Mouse (Mus musculus) erythroblast, embryonic 14.5 days (primary cell): Measurements from ENCODE around the gene Palb2. TPM values are rescaled to one million over a fixed set of nuclear protein-coding genes. Genes with fewer than 3 reads are reported as not detected.

Experiments
- H3K27me3 ChIP-seq: 2 replicates; pipeline ENCODE4 v1.6.1; 2012; ENCODE audit warnings: inconsistent platforms; ENCODE audit not compliant: control insufficient read depth
- H3K36me3 ChIP-seq: 2 replicates; pipeline ENCODE4 v1.6.1; 2012; ENCODE audit warnings: mild to moderate bottlenecking, inconsistent platforms; ENCODE audit not compliant: control insufficient read depth
- H3K4me1 ChIP-seq: 2 replicates; pipeline ENCODE4 v1.6.1; 2012; ENCODE audit warnings: inconsistent platforms; ENCODE audit not compliant: control insufficient read depth
- H3K4me3 ChIP-seq: replicated peaks from 2 replicates; pipeline ENCODE3; 2012; ENCODE audit warnings: moderate library complexity, mild to moderate bottlenecking, inconsistent platforms
- H3K9me3 ChIP-seq: 2 replicates; pipeline ENCODE4 v1.6.1; 2012; ENCODE audit warnings: low read length, inconsistent platforms, mixed read lengths; ENCODE audit not compliant: control insufficient read depth
- GATA1 ChIP-seq: IDR thresholded peaks from 2 replicates; pipeline ENCODE4 v1.6.1; 2012; ENCODE audit warnings: low read length, inconsistent platforms, mixed read lengths
- TAL1 ChIP-seq: IDR thresholded peaks from 3 replicates; pipeline ENCODE4 v1.6.1; 2012; ENCODE audit warnings: low read length, inconsistent platforms, mixed read lengths
- polyA plus RNA-seq: library from polyadenylated mRNA; stranded (reverse); fragments of >175 nt; gene quantifications from 2 replicates; pipeline ENCODE4 v1.2.3, GENCODE M21; 2012

Palb2 gene
- 0.18 and 0.21 TPM in 2 replicates for polyA plus RNA-seq

DNA sequence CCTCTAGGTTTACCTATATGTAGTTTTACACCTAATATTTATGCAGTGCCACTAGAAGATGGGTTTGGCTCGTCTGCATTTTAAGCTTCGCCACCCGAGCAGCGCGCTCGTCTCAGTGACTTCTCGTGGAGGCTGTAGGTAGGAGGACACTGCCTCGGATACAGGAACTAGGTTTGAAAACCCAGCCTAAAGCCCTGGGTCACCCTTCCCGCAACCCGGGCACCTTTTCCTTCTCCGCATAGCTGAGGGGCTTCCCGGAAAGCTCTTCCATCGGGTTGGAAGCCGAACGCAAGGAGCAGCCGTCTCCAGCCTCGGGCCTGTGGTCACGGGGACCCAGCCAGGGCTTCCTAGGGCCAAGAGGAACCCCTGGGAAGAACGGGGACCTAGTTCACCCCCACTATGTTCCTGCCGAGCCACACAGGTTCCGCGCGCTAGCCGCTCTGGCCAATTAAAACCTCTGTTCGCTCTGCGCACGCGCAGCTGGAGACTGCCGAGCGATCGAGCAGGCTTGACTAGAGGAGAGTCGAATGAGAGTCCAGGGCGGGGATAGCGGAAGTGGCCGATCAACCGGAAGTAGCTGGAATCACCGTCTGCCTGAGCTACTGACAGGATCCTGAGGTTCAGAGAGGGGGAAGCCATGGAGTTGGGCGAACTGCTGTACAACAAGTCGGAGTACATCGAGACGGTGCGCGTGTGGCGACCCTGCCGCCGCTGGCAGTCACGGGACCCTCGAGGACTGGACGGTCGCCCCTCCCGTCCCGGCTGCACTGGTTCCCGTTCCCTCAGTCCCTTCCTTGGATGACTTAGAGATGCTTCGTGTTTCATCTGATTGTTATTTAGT, at the start of gene Palb2, which contains the start of gene Dctn5:
TSS of gene Palb2 (minus strand) at position 489 of the 841 bp plus-strand sequence.
TSS of gene Dctn5 (plus strand) at position 545 of the 841 bp plus-strand sequence.
- Histone ChIP-seq H3K4me3 (peak within 1 kb of the TSS; percentile 74), H3K4me1 (peaks cover 21% of the 10 kb centered on the region), H3K9me3 (no peaks in the 10 kb centered on the region), H3K36me3 (peaks cover 64% of the 10 kb centered on the region), H3K27me3 (no peaks in the 10 kb centered on the region)
- TF ChIP-seq GATA1: no peak
- TF ChIP-seq TAL1: no peak

DNA sequence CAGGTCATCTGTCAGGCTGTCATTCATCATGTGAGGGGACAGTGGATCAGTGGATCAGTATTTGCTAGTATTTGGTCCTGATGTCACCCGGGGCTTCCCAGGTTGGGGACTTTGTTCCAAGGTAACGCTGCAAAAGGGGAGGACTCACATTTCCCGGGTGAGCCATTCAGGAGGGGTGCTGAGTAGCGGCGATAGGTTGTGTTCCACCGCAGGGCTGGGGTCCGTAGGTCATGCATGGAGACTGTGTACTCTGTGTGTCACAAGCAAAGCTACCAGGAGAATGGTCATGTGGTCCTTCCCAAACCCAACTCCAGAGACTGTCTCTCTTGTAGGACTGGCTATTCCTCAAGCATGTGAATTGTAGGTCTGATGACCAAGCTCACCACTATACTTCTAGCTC, 47.9 kb upstream of the Palb2 start:
- Histone ChIP-seq H3K4me3 (no peak overlapping the region), H3K4me1 (no peaks in the 10 kb centered on the region), H3K9me3 (no peaks in the 10 kb centered on the region), H3K27me3 (peaks cover 6% of the 10 kb centered on the region), H3K36me3 (no peaks in the 10 kb centered on the region)
- TF ChIP-seq GATA1: no peak
- no peak for TF ChIP-seq TAL1

DNA sequence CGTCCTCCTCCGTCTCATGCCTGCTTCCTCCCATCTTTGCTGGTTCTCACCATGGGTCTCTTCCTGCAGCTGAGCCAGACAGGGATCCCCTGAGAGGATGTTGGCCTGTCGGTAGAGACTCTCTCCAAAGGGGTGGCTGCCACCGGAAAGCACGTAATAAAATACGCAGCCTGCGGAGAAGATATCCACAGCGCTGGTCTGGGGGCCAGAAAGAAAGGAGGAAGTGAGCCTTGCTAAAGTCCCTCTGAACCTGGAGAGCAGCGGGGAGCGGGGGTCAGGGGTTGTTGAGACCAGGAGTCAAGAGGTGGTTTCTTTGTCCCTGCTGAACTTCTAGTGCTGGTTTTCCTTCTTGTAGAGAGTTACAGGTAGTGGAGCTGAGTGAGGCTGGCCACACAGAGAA, 38.8 kb upstream of the Palb2 start:
- Histone ChIP-seq H3K36me3 (peaks cover 52% of the 10 kb centered on the region), H3K4me1 (peaks cover 2% of the 10 kb centered on the region), H3K27me3 (no peaks in the 10 kb centered on the region; the same call in 1 of the 2 replicates), H3K9me3 (no peaks in the 10 kb centered on the region), H3K4me3 (no peak overlapping the region)
- TF ChIP-seq TAL1 (no peak), GATA1 (no peak)

DNA sequence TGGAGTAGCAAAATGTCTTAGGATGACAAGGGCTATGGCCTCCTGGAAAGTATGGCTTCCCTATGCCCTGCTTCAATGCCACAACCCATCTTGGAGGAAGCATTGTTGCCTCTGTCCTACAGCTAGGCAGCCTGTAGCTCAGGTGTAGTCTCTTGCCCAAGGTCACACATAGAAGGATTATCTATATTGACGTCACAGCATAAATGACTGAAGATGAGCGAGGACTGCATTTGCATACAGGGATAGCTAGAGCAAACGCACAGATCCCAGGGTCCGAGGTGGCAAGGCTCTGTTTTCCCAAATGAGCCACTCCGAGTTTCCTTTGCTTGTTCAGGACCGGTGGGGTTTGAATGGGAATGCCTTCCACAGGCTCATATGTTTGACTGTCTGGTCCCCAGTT, 37.9 kb upstream of the Palb2 start:
- Histone ChIP-seq H3K4me3 (no peak overlapping the region), H3K27me3 (no peaks in the 10 kb centered on the region; the same call in 1 of the 2 replicates), H3K4me1 (peaks cover 7% of the 10 kb centered on the region), H3K36me3 (peaks cover 61% of the 10 kb centered on the region), H3K9me3 (no peaks in the 10 kb centered on the region)
- TF ChIP-seq TAL1 (no peak), GATA1 (no peak)

DNA sequence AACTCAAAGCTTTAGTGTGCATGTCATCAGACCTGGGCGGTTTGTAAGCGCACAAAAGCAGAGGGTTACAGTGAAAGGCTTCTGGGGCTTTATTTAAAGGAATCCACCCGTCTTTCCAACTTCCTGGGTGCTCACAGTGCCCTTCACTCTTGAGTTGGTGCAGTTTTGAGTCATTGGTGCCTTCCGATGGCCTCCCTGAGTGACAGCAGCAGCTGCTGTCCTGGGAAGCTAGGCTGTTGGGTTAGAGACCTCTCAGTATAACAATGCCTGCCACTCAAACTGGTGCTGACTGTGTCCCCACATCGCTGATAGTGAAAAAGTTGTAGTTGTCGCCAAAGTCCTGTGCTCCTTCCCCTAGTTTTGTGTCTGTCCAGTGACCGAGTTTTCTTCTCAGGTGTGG, 34.4 kb upstream of the Palb2 start:
- Histone ChIP-seq H3K9me3 (no peaks in the 10 kb centered on the region), H3K27me3 (no peaks in the 10 kb centered on the region; the same call in 1 of the 2 replicates), H3K4me3 (no peak overlapping the region), H3K36me3 (peaks cover 96% of the 10 kb centered on the region), H3K4me1 (peaks cover 35% of the 10 kb centered on the region)
- TF ChIP-seq GATA1 (no peak), TAL1 (no peak)

DNA sequence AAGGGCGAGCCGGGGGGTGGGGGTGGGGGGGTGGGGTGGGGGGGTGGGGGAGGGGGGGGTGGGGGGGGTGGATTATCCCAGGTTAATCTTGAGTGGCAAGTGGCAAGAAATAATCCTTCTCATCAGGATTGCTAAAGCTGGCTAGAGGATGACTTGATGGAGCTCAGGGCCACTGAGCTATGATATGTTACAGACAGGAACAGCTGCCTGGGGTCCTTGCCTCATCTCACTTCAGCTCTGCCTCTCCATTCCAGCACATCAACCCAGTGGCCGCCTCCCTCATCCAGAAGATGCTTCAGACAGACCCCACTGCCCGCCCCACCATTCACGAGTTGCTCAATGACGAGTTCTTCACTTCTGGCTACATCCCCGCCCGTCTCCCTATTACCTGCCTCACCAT, 31.0 kb upstream of the Palb2 start:
- Histone ChIP-seq H3K9me3 (peaks cover 2% of the 10 kb centered on the region; the same call in 1 of the 2 replicates), H3K4me3 (no peak overlapping the region), H3K27me3 (no peaks in the 10 kb centered on the region), H3K36me3 (peaks cover 91% of the 10 kb centered on the region), H3K4me1 (peaks cover 54% of the 10 kb centered on the region)
- TF ChIP-seq GATA1 (no peak), TAL1 (no peak)

DNA sequence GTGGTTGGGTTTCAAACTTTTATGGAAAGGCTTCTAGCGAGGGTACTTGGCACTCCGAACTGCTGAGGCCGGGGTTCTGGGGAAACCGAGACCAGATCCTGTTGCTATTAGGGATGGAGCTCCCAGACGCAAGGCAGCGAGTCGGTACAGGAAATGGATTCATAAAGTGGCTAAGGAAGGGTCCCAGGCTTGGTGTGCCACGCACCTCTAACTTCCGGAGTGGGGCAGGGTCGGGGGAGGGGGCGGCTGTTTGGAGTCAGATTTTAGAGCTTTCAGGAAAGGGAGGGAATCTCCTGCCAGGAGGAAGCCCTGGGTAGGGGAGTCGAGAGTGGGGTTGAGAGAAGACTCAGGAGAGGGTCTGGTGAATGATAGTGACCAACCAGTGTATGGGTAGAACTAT, 27.3 kb upstream of the Palb2 start:
- TF ChIP-seq GATA1 (no peak), TAL1 (no peak)
- peaks cover 82% of the 10 kb centered on the region for H3K36me3 ChIP-seq

DNA sequence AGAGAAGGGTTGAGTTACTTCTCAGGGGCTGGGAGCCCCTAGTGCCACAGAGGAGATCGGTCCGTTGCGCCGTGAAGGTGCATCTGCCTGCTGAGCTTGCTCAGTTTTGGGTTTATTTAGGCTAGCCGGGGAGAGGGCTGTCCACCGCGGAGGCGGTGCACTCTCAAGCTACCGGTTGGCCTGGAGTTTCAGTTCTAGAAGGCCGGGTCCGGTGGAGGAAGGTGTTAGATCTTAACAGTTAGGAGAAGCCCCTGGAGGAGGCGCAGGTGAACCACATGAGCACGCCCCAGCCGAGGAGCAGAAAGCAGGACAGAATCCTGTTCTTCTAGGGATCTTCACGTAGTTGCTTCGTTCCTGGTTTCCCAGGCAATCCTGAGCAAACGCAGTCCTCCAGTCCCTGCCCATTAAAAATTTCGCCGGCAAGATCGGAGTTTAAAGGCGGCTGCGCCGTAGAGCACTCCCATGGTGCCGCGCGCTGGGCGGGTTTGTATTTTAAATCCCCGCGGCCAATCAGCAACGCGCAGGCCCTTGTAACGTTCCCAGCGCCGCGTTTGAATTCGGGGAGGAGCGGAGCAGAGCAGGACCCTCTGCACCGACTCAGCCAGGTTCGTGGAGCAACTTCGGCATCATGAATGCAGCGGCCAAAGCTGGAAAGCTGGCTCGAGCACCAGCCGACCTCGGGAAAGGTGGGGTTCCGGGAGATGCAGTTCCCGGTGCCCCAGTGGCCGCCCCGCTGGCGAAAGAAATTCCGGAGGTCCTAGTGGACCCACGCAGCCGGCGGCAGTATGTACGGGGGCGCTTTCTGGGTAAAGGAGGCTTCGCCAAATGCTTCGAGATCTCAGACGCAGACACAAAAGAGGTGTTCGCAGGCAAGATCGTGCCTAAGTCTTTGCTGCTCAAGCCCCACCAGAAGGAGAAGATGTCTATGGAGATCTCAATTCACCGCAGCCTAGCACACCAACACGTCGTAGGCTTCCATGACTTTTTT, 26.4 kb upstream of the Palb2 start, which contains the start of gene Plk1:
TSS of gene Plk1 (plus strand) at position 525 of the 988 bp plus-strand sequence.
- no peak for TF ChIP-seq GATA1
- no peak for TF ChIP-seq TAL1
- Histone ChIP-seq H3K9me3 (peaks cover 2% of the 10 kb centered on the region; the same call in 1 of the 2 replicates), H3K4me3 (peak within 1 kb of the TSS; percentile 67), H3K36me3 (peaks cover 77% of the 10 kb centered on the region), H3K27me3 (no peaks in the 10 kb centered on the region), H3K4me1 (peaks cover 68% of the 10 kb centered on the region)

More for the DNA sequence above, 27.3 kb upstream of the Palb2 start:
- peaks cover 74% of the 10 kb centered on the region for H3K4me1 ChIP-seq
- peak overlapping the region; percentile 67 for H3K4me3 ChIP-seq
- peaks cover 2% of the 10 kb centered on the region; the same call in 1 of the 2 replicates for H3K9me3 ChIP-seq
- H3K27me3 ChIP-seq: no peaks in the 10 kb centered on the region

DNA sequence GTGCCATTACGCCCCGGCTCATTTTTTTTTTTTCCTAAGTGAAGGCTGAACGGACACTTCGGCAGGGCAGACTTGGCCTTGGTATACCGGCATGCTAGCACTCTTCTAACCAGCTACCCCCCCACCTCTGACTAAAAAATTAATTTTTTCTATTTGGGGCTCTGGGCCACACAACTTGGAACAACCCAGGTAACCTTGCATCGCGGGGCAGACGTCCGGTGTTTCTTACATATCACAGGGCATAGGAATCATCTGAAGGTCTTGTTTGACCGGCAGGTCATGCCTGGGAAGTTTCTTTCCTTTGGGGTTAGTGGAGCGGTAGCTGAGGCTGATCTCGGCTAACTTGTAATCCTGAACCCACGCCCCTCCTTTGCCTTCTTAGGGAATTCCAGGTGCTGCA, 25.7 kb upstream of the Palb2 start:
- Histone ChIP-seq H3K27me3 (no peaks in the 10 kb centered on the region), H3K36me3 (peaks cover 76% of the 10 kb centered on the region), H3K9me3 (peaks cover 2% of the 10 kb centered on the region; the same call in 1 of the 2 replicates), H3K4me1 (peaks cover 63% of the 10 kb centered on the region), H3K4me3 (peak overlapping the region; percentile 67)
- no peak for TF ChIP-seq GATA1
- TF ChIP-seq TAL1: no peak
